8 mouse cellular contexts compared by ENCODE assay signal in genomic region chr5:145114606-145115473, GRCm38 (mm10). TPM values are rescaled to one million over a fixed set of nuclear protein-coding genes. Genes with fewer than 3 reads are reported as not detected.
A peak's percentile ranks its signal among the peaks of the same experiment; 100 is the strongest.
DNase-seq lines count a peak whose midpoint lies in the region; ATAC-seq and TF ChIP-seq lines count a peak whose summit lies in the region.

No protein-coding gene starts in this region.

- peak; percentile 79 for DNase-seq in adipocyte (ENCODE audit: low spot score)
- peak; percentile 27 for DNase-seq in hindbrain, embryonic 10.5 days (ENCODE audit: low spot score)
- peak; percentile 78 to 81 for DNase-seq in spleen, postnatal 36 days (ENCODE audit: low spot score in 2 of 2)
- DNase-seq in frontal cortex, postnatal 36 days (ENCODE audit: low spot score in 2 of 2): no peak

- H3K27me3 ChIP-seq in E14TG2a.4 (ENCODE audit: insufficient read depth, low read length): peaks cover 9% of the 10 kb centered on the region
- H3K27me3 ChIP-seq in forebrain, embryonic 15.5 days: 0 out of 2 replicates have a peak, but pooled peaks cover 5% of the 10 kb centered on the region
- peaks cover 26% of the 10 kb centered on the region for H3K27me3 ChIP-seq in hindbrain, embryonic 10.5 days (ENCODE audit: insufficient read depth, poor library complexity, severe bottlenecking)
- H3K27me3 ChIP-seq in limb, embryonic 13.5 days: no peaks in the 10 kb centered on the region
- peaks cover 31% of the 10 kb centered on the region for H3K27me3 ChIP-seq in midbrain, embryonic 13.5 days

- no peaks in the 10 kb centered on the region for H3K9me3 ChIP-seq in E14TG2a.4 (ENCODE audit: low read length)
- no peaks in the 10 kb centered on the region for H3K9me3 ChIP-seq in forebrain, embryonic 15.5 days
- peaks cover 6% of the 10 kb centered on the region for H3K9me3 ChIP-seq in hindbrain, embryonic 10.5 days
- H3K9me3 ChIP-seq in limb, embryonic 13.5 days: 0 out of 2 replicates have a peak, but pooled peaks cover 5% of the 10 kb centered on the region
- H3K9me3 ChIP-seq in midbrain, embryonic 13.5 days: no peaks in the 10 kb centered on the region

- 15% methylated on average over 40 of the region's 40 CpGs for WGBS in forebrain, embryonic 15.5 days
- whole genome bisulfite sequencing in hindbrain, embryonic 10.5 days: 20% methylated on average over 38 of the region's 40 CpGs
- WGBS in limb, embryonic 13.5 days: 12% methylated on average over 40 of the region's 40 CpGs
- 21% methylated on average over 39 of the region's 40 CpGs for WGBS in midbrain, embryonic 13.5 days

- H3K4me1 ChIP-seq in E14TG2a.4 (replicated peaks; ENCODE audit: low read depth, low read length): peaks cover 64% of the 10 kb centered on the region
- peaks cover 11% of the 10 kb centered on the region for H3K4me1 ChIP-seq in forebrain, embryonic 15.5 days
- peaks cover 15% of the 10 kb centered on the region for H3K4me1 ChIP-seq in hindbrain, embryonic 10.5 days (replicated peaks)
- H3K4me1 ChIP-seq in limb, embryonic 13.5 days: peaks cover 37% of the 10 kb centered on the region
- peaks cover 14% of the 10 kb centered on the region for H3K4me1 ChIP-seq in midbrain, embryonic 13.5 days (replicated peaks)

- peak overlapping the region; percentile 89 for H3K4me3 ChIP-seq in E14TG2a.4 (replicated peaks; ENCODE audit: low read length)
- H3K4me3 ChIP-seq in forebrain, embryonic 15.5 days: peak overlapping the region; percentile 44
- H3K4me3 ChIP-seq in hindbrain, embryonic 10.5 days: peak overlapping the region; percentile 64
- peak overlapping the region; percentile 67 for H3K4me3 ChIP-seq in limb, embryonic 13.5 days
- peak overlapping the region; percentile 42 for H3K4me3 ChIP-seq in midbrain, embryonic 13.5 days (replicated peaks)

- H3K9ac ChIP-seq in forebrain, embryonic 15.5 days (replicated peaks): peak overlapping the region; percentile 42
- H3K9ac ChIP-seq in limb, embryonic 13.5 days: peak overlapping the region; percentile 77
- H3K9ac ChIP-seq in midbrain, embryonic 13.5 days (replicated peaks): peak overlapping the region; percentile 56

- peak overlapping the region; percentile 53 for H3K4me2 ChIP-seq in forebrain, embryonic 15.5 days (replicated peaks)
- peak overlapping the region; percentile 91 for H3K4me2 ChIP-seq in limb, embryonic 13.5 days (replicated peaks)
- H3K4me2 ChIP-seq in midbrain, embryonic 13.5 days (replicated peaks): peak overlapping the region; percentile 57

- peaks cover 13% of the 10 kb centered on the region for H3K36me3 ChIP-seq in E14TG2a.4 (ENCODE audit: insufficient read depth, low read length)
- peaks cover 17% of the 10 kb centered on the region for H3K36me3 ChIP-seq in forebrain, embryonic 15.5 days
- H3K36me3 ChIP-seq in hindbrain, embryonic 10.5 days: peaks cover 16% of the 10 kb centered on the region
- H3K36me3 ChIP-seq in limb, embryonic 13.5 days: peaks cover 19% of the 10 kb centered on the region
- peaks cover 17% of the 10 kb centered on the region for H3K36me3 ChIP-seq in midbrain, embryonic 13.5 days

- no peak overlapping the region for H3K27ac ChIP-seq in forebrain, embryonic 15.5 days (replicated peaks)
- H3K27ac ChIP-seq in hindbrain, embryonic 10.5 days: peak overlapping the region; percentile 81
- peak overlapping the region; percentile 61; the same call in 1 of the 2 replicates for H3K27ac ChIP-seq in limb, embryonic 13.5 days
- no peak overlapping the region for H3K27ac ChIP-seq in midbrain, embryonic 13.5 days

- peak; percentile 30; the same call in 1 of the 2 replicates for ATAC-seq in forebrain, embryonic 15.5 days (replicated peaks)
- ATAC-seq in limb, embryonic 13.5 days (ENCODE audit: low FRiP score, low read depth): peak; percentile 15; the same call in 1 of the 2 replicates
- peak; percentile 47 for ATAC-seq in midbrain, embryonic 13.5 days

- TF ChIP-seq CTCF in E14TG2a.4 (conservative IDR thresholded peaks at IDR 0.05; ENCODE audit: low read length): no peak

RNA-seq across cellular contexts. Expression of gene Arpc1b, which starts 0.8 kb away (rescaled TPM):
- 57.0 and 60.4 TPM in 2 replicates for polyA plus RNA-seq in forebrain, embryonic 15.5 days (2015; fragmentation: Nextera tagmentation; extraction: Ambion mirVana)
- 107 and 126 TPM in 2 replicates for polyA plus RNA-seq in hindbrain, embryonic 10.5 days (2016; fragmentation: Nextera tagmentation; extraction: Ambion mirVana)
- 250 and 255 TPM in 2 replicates for polyA plus RNA-seq in limb, embryonic 13.5 days (2015; fragmentation: Nextera tagmentation; extraction: Ambion mirVana)
- polyA plus RNA-seq in midbrain, embryonic 13.5 days (2015; fragmentation: Nextera tagmentation; extraction: Ambion mirVana): 51.3 and 64.1 TPM in 2 replicates

RNA-seq across cellular contexts. Expression of gene Pdap1, which starts 25.2 kb away (rescaled TPM):
- 110 and 114 TPM in 2 replicates for polyA plus RNA-seq in forebrain, embryonic 15.5 days (2015; fragmentation: Nextera tagmentation; extraction: Ambion mirVana)
- polyA plus RNA-seq in hindbrain, embryonic 10.5 days (2016; fragmentation: Nextera tagmentation; extraction: Ambion mirVana): 130 and 135 TPM in 2 replicates
- 137 and 139 TPM in 2 replicates for polyA plus RNA-seq in limb, embryonic 13.5 days (2015; fragmentation: Nextera tagmentation; extraction: Ambion mirVana)
- polyA plus RNA-seq in midbrain, embryonic 13.5 days (2015; fragmentation: Nextera tagmentation; extraction: Ambion mirVana): 131 TPM in 2 replicates

RNA-seq across cellular contexts. Expression of gene Bud31, which starts 25.3 kb away (rescaled TPM):
- 203 and 216 TPM in 2 replicates for polyA plus RNA-seq in forebrain, embryonic 15.5 days (2015; fragmentation: Nextera tagmentation; extraction: Ambion mirVana)
- 244 and 266 TPM in 2 replicates for polyA plus RNA-seq in hindbrain, embryonic 10.5 days (2016; fragmentation: Nextera tagmentation; extraction: Ambion mirVana)
- 218 and 225 TPM in 2 replicates for polyA plus RNA-seq in limb, embryonic 13.5 days (2015; fragmentation: Nextera tagmentation; extraction: Ambion mirVana)
- polyA plus RNA-seq in midbrain, embryonic 13.5 days (2015; fragmentation: Nextera tagmentation; extraction: Ambion mirVana): 228 and 231 TPM in 2 replicates

RNA-seq across cellular contexts. Expression of gene Kpna7, which starts 31.0 kb away (rescaled TPM):
- not detected in 2 replicates for polyA plus RNA-seq in forebrain, embryonic 15.5 days (2015; fragmentation: Nextera tagmentation; extraction: Ambion mirVana)
- not detected in 2 replicates for polyA plus RNA-seq in hindbrain, embryonic 10.5 days (2016; fragmentation: Nextera tagmentation; extraction: Ambion mirVana)
- polyA plus RNA-seq in limb, embryonic 13.5 days (2015; fragmentation: Nextera tagmentation; extraction: Ambion mirVana): 0.10 TPM in 1 of 2 replicates, not detected in the other
- not detected in 2 replicates for polyA plus RNA-seq in midbrain, embryonic 13.5 days (2015; fragmentation: Nextera tagmentation; extraction: Ambion mirVana)

RNA-seq across cellular contexts. Expression of gene Arpc1a, which starts 31.2 kb away (rescaled TPM):
- 246 and 258 TPM in 2 replicates for polyA plus RNA-seq in forebrain, embryonic 15.5 days (2015; fragmentation: Nextera tagmentation; extraction: Ambion mirVana)
- 145 and 159 TPM in 2 replicates for polyA plus RNA-seq in hindbrain, embryonic 10.5 days (2016; fragmentation: Nextera tagmentation; extraction: Ambion mirVana)
- 139 and 141 TPM in 2 replicates for polyA plus RNA-seq in limb, embryonic 13.5 days (2015; fragmentation: Nextera tagmentation; extraction: Ambion mirVana)
- polyA plus RNA-seq in midbrain, embryonic 13.5 days (2015; fragmentation: Nextera tagmentation; extraction: Ambion mirVana): 250 and 259 TPM in 2 replicates

Comparison
In these comparisons a context has a peak if more than half of its experiments do, and no peak if none do; other contexts are left out.
1. DNase-seq: peak in adipocyte (single experiment), hindbrain, embryonic 10.5 days (single experiment) and spleen, postnatal 36 days (2 of 2); none in frontal cortex, postnatal 36 days (0 of 2).
2. H3K27ac ChIP-seq: peak in hindbrain, embryonic 10.5 days (single experiment) and limb, embryonic 13.5 days (single experiment); none in forebrain, embryonic 15.5 days (single experiment) and midbrain, embryonic 13.5 days (single experiment).
3. Peak in every context shown above with its lines, with median percentiles within 50 percentile points of each other: H3K4me3 ChIP-seq, ATAC-seq, H3K4me2 ChIP-seq and H3K9ac ChIP-seq.